Mouse (Mus musculus) heart, embryonic 16.5 days (tissue): ENCODE measurements around the gene Chd8. TPM values are rescaled to one million over a fixed set of nuclear protein-coding genes. Genes with fewer than 3 reads are reported as not detected.

Experiments
- ATAC-seq: fragments of 200-750 bp; cut with Nextera tagmentation; replicated peaks from 2 replicates; pipeline ENCODE4 v1.8.0; 2017; ENCODE audit warnings: moderate number of reproducible peaks; ENCODE audit not compliant: insufficient read depth, low FRiP score; ENCODE audit errors: extremely low read depth
- H3K27ac ChIP-seq: fragments of 300-500 bp; sonication (generic); 2 replicates; pipeline ENCODE4 v1.5.1; 2014; ENCODE audit warnings: mild to moderate bottlenecking, low read length, control low read depth, moderate library complexity
- H3K27me3 ChIP-seq: fragments of 300-500 bp; sonication (generic); 2 replicates; pipeline ENCODE4 v1.6.1; 2014; ENCODE audit warnings: low read length, mixed read lengths; ENCODE audit not compliant: control insufficient read depth, insufficient read depth
- H3K36me3 ChIP-seq: fragments of 300-500 bp; sonication (generic); 2 replicates; pipeline ENCODE4 v1.6.1; 2014; ENCODE audit not compliant: control insufficient read depth, insufficient read depth
- H3K4me1 ChIP-seq: fragments of 300-500 bp; sonication (generic); 2 replicates; pipeline ENCODE4 v1.6.1; 2014; ENCODE audit warnings: low read length, mixed read lengths; ENCODE audit not compliant: control insufficient read depth, insufficient read depth
- H3K4me2 ChIP-seq: fragments of 300-500 bp; sonication (generic); 2 replicates; pipeline ENCODE4 v1.6.1; 2014; ENCODE audit warnings: low read depth, mild to moderate bottlenecking, control low read depth, low read length
- H3K4me3 ChIP-seq: fragments of 300-500 bp; sonication (generic); 2 replicates; pipeline ENCODE4 v1.5.1; 2014; ENCODE audit warnings: mild to moderate bottlenecking, control low read depth, low read length
- H3K9ac ChIP-seq: fragments of 300-500 bp; sonication (generic); 2 replicates; pipeline ENCODE4 v1.6.1; 2014; ENCODE audit warnings: low read length, control low read depth
- H3K9me3 ChIP-seq: fragments of 300-500 bp; sonication (generic); replicated peaks from 2 replicates; pipeline ENCODE4 v1.6.1; 2016; ENCODE audit warnings: low read length; ENCODE audit not compliant: control insufficient read depth
- WGBS: fragments of 180-500 bp; shearing (Covaris S2); extraction: QIAGEN DNeasy Blood & Tissue Kit; methylation state at CpG from one replicate; pipeline ENCODE4 v1.1.7; 2014; 5-methylcytosine and 5-hydroxymethylcytosine counted together
- polyA plus RNA-seq: library from polyadenylated mRNA; unstranded; fragments of >200 nt; fragmentation: Nextera tagmentation; extraction: Ambion mirVana; gene quantifications from 2 replicates; pipeline ENCODE4 v1.2.1, GENCODE M21; 2015

Gene Chd8
- polyA plus RNA-seq, 1 experiment from 2014 or later = 20.8 TPM

GRCm38 (mm10) chr14:52235165-52235564 lies 22.4 kb downstream of the Chd8 start:
- Histone ChIP-seq H3K4me2 (no peak overlapping the region), H3K36me3 (peaks cover 60% of the 10 kb centered on the region), H3K27me3 (no peaks in the 10 kb centered on the region), H3K4me1 (no peaks in the 10 kb centered on the region), H3K9me3 (no peaks in the 10 kb centered on the region), H3K27ac (no peak overlapping the region), H3K4me3 (no peak overlapping the region), H3K9ac (no peak overlapping the region)
- 80% methylated on average over 7 of the region's 7 CpGs for WGBS
- ATAC-seq = no peak

- Histone ChIP-seq H3K4me3 (no peak overlapping the region), H3K4me1 (no peaks in the 10 kb centered on the region), H3K27me3 (no peaks in the 10 kb centered on the region), H3K36me3 (peaks cover 65% of the 10 kb centered on the region), H3K9me3 (no peaks in the 10 kb centered on the region), H3K9ac (no peak overlapping the region), H3K4me2 (no peak overlapping the region), H3K27ac (no peak overlapping the region)
- ATAC-seq = no peak
- WGBS = 80% methylated on average over 6 of the region's 6 CpGs
Observed at GRCm38 (mm10) chr14:52232249-52232648, 25.3 kb downstream of the Chd8 start.

GRCm38 (mm10) chr14:52225972-52226371 lies 31.6 kb downstream of the Chd8 start:
- 68% methylated on average over 2 of the region's 2 CpGs for WGBS
- H3K9ac ChIP-seq = no peak overlapping the region
- H3K4me3 ChIP-seq = no peak overlapping the region
- no peaks in the 10 kb centered on the region for H3K4me1 ChIP-seq
- H3K9me3 ChIP-seq = no peaks in the 10 kb centered on the region
- peaks cover 61% of the 10 kb centered on the region for H3K36me3 ChIP-seq
- no peaks in the 10 kb centered on the region for H3K27me3 ChIP-seq
- H3K4me2 ChIP-seq = no peak overlapping the region
- ATAC-seq = no peak
- no peak overlapping the region for H3K27ac ChIP-seq

GRCm38 (mm10) chr14:52217261-52217660 lies 40.3 kb downstream of the Chd8 start:
- ATAC-seq = no peak
- Histone ChIP-seq H3K4me2 (no peak overlapping the region), H3K27ac (no peak overlapping the region), H3K36me3 (peaks cover 77% of the 10 kb centered on the region), H3K27me3 (no peaks in the 10 kb centered on the region), H3K4me1 (no peaks in the 10 kb centered on the region), H3K9me3 (no peaks in the 10 kb centered on the region), H3K9ac (no peak overlapping the region), H3K4me3 (no peak overlapping the region)
- WGBS = 84% methylated on average over 5 of the region's 5 CpGs

- peaks cover 33% of the 10 kb centered on the region for H3K36me3 ChIP-seq
- WGBS = 95% methylated on average over 4 of the region's 4 CpGs
- no peaks in the 10 kb centered on the region for H3K27me3 ChIP-seq
- H3K9ac ChIP-seq = no peak overlapping the region
- H3K4me2 ChIP-seq = no peak overlapping the region
- H3K4me3 ChIP-seq = no peak overlapping the region
- ATAC-seq = no peak
- no peaks in the 10 kb centered on the region for H3K9me3 ChIP-seq
- peaks cover 16% of the 10 kb centered on the region for H3K4me1 ChIP-seq
- H3K27ac ChIP-seq = no peak overlapping the region
Observed at GRCm38 (mm10) chr14:52199412-52199811, 58.2 kb downstream of the Chd8 start.

- 0 out of 2 replicates have a peak overlapping the region, but pooled peaks have one; percentile 10 for H3K4me3 ChIP-seq
- H3K36me3 ChIP-seq = peaks cover 23% of the 10 kb centered on the region
- peak overlapping the region; percentile 99 for H3K9ac ChIP-seq
- 35% methylated on average over 3 of the region's 3 CpGs for WGBS
- no peak overlapping the region for H3K27ac ChIP-seq
- H3K27me3 ChIP-seq = no peaks in the 10 kb centered on the region
- ATAC-seq = no peak
- H3K4me2 ChIP-seq = peak overlapping the region; percentile 70
- H3K9me3 ChIP-seq = no peaks in the 10 kb centered on the region
- peaks cover 16% of the 10 kb centered on the region for H3K4me1 ChIP-seq
Observed at GRCm38 (mm10) chr14:52198141-52198540, 59.4 kb downstream of the Chd8 start.

- under 1% methylated on average over 59 of the region's 59 CpGs for WGBS
- peak; percentile 91 for ATAC-seq
- H3K36me3 ChIP-seq = peaks cover 19% of the 10 kb centered on the region
Observed at GRCm38 (mm10) chr14:52197156-52197878, 60.3 kb downstream of the Chd8 start, which contains the start of gene Supt16. Gene Supt16 (minus strand): TSS chr14:52197416.

GRCm38 (mm10) chr14:52196230-52197155 lies 61.1 kb downstream of the Chd8 start:
- H3K9ac ChIP-seq = peak overlapping the region; percentile 99
- peak; percentile 42 for ATAC-seq
- H3K27ac ChIP-seq = peak overlapping the region; percentile 98
- H3K27me3 ChIP-seq = no peaks in the 10 kb centered on the region
- peaks cover 16% of the 10 kb centered on the region for H3K4me1 ChIP-seq
- 1% methylated on average over 59 of the region's 59 CpGs for WGBS
- H3K4me2 ChIP-seq = peak overlapping the region; percentile 86
- H3K36me3 ChIP-seq = peaks cover 14% of the 10 kb centered on the region
- H3K4me3 ChIP-seq = peak overlapping the region; percentile 100
- no peaks in the 10 kb centered on the region for H3K9me3 ChIP-seq

More at GRCm38 (mm10) chr14:52197156-52197878, 60.3 kb downstream of the Chd8 start, which contains the start of gene Supt16:
- Histone ChIP-seq H3K9ac (peak within 1 kb of the TSS; percentile 99), H3K4me1 (peaks cover 16% of the 10 kb centered on the region), H3K27ac (peak within 1 kb of the TSS; percentile 98), H3K9me3 (no peaks in the 10 kb centered on the region), H3K4me3 (peak within 1 kb of the TSS; percentile 100), H3K27me3 (no peaks in the 10 kb centered on the region), H3K4me2 (peak within 1 kb of the TSS; percentile 86)
